Mouse (Mus musculus): Measurements from ENCODE around the gene Etv6.

DNA sequence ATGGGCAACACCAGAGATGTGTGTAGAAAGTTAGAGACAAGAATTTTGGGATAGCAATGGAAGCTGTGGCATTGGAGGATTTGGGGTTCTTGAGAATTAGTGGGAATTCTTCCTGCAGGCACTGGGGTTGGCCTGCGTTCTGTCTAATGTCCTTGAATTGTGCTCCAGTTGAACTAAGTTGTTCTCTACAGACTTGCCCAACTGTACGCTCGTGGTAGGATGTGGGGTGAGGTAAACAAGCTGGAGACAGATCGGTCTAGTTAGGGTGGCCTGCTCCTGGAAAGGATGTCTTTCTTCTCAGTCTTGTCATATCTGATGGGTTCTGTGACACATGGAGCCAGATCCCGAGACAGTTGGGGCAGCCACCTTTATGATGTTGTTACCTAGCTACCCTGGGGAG, 45.4 kb downstream of the Etv6 start:
- TF ChIP-seq CTCF (IDR thresholded peaks at IDR 0.05; ENCODE audit: control insufficient read depth, insufficient read depth, insufficient replicate concordance, low read depth, low read length), result no peak
- no peak for TF ChIP-seq POLR2A (IDR thresholded peaks at IDR 0.05; ENCODE audit: control insufficient read depth, low read depth, low read length)

Measured in testis, adult 2 months (tissue).